Mouse (Mus musculus) megakaryocyte, embryonic 14.5 days (primary cell): Measurements from ENCODE around the gene Tbc1d14. TPM values are rescaled to one million over a fixed set of nuclear protein-coding genes. Genes with fewer than 3 reads are reported as not detected.
A peak's percentile ranks its signal among the peaks of the same experiment; 100 is the strongest.

ENCODE experiments used
- H3K27me3 ChIP-seq: replicated peaks from 2 replicates; pipeline ENCODE3; 2012; ENCODE audit warnings: inconsistent platforms
- H3K36me3 ChIP-seq: replicated peaks from 2 replicates; pipeline ENCODE3; 2012; ENCODE audit warnings: low read length, inconsistent platforms, mixed read lengths
- H3K4me1 ChIP-seq: 2 replicates; pipeline ENCODE4 v1.6.1; 2012; ENCODE audit warnings: inconsistent platforms
- H3K4me3 ChIP-seq: replicated peaks from 2 replicates; pipeline ENCODE3; 2012; ENCODE audit warnings: moderate library complexity, mild to moderate bottlenecking, inconsistent platforms
- H3K9me3 ChIP-seq: 2 replicates; pipeline ENCODE4 v1.6.1; 2012; ENCODE audit warnings: inconsistent platforms
- FLI1 ChIP-seq: IDR thresholded peaks from 2 replicates; pipeline ENCODE4 v1.6.1; 2012; ENCODE audit warnings: low read length, inconsistent platforms, mixed read lengths
- GATA1 ChIP-seq: IDR thresholded peaks from 3 replicates; pipeline ENCODE4 v1.6.1; 2012; ENCODE audit warnings: mixed read lengths, low read length, inconsistent platforms, borderline replicate concordance
- polyA plus RNA-seq: library from polyadenylated mRNA; stranded (reverse); fragments of >175 nt; gene quantifications from 2 replicates; pipeline ENCODE4 v1.2.3, GENCODE M21; 2012; ENCODE audit warnings: low replicate concordance; ENCODE audit not compliant: insufficient read depth

Tbc1d14 gene
- polyA plus RNA-seq, 1 experiment, result 7.1 TPM

DNA sequence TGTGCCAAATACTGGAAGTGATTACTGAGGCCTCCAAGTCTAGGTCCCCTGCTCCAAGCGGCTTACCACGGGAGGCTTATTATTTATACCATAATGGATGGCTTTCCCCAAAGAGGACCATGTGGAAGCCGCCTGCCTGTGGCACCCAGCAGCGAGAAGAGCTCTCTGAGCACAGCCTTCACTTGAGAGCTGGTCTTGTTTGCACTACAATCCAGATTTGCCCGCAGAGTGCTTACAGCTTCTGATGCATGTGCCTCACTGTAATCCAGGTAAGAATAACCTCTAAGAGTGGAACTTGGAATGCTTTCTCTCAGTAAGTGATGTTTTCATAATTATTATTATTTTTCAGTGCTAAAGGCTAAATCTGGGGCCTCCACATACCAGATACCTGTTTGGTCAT is 34.0 kb downstream of the Tbc1d14 start:
- Histone ChIP-seq H3K27me3 (no peaks in the 10 kb centered on the region), H3K9me3 (no peaks in the 10 kb centered on the region), H3K36me3 (peaks cover 44% of the 10 kb centered on the region), H3K4me1 (peaks cover 76% of the 10 kb centered on the region), H3K4me3 (no peak overlapping the region)
- TF ChIP-seq FLI1, result no peak
- TF ChIP-seq GATA1, result no peak

DNA sequence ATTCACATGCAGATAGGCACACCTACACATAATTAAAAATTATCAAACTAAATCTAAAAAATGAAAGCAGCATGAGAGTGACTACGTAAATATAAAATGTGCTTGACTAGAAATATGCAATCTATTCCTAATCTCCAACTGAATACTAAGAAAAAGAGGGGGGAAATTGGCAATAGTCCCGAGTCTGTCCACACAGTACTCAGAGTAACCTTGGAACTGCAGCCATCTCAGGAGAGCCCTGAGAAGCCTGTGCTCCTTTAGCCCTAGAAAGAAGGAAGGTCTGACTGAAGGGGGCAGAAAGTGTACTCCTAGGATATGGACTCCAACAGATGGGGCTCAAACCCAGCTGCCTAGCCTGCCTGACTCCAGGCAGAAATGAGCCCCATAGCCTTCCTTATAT is 34.5 kb downstream of the Tbc1d14 start:
- Histone ChIP-seq H3K27me3 (no peaks in the 10 kb centered on the region), H3K4me3 (no peak overlapping the region), H3K4me1 (peaks cover 76% of the 10 kb centered on the region), H3K36me3 (peaks cover 38% of the 10 kb centered on the region), H3K9me3 (no peaks in the 10 kb centered on the region)
- TF ChIP-seq GATA1 (no peak), FLI1 (no peak)

DNA sequence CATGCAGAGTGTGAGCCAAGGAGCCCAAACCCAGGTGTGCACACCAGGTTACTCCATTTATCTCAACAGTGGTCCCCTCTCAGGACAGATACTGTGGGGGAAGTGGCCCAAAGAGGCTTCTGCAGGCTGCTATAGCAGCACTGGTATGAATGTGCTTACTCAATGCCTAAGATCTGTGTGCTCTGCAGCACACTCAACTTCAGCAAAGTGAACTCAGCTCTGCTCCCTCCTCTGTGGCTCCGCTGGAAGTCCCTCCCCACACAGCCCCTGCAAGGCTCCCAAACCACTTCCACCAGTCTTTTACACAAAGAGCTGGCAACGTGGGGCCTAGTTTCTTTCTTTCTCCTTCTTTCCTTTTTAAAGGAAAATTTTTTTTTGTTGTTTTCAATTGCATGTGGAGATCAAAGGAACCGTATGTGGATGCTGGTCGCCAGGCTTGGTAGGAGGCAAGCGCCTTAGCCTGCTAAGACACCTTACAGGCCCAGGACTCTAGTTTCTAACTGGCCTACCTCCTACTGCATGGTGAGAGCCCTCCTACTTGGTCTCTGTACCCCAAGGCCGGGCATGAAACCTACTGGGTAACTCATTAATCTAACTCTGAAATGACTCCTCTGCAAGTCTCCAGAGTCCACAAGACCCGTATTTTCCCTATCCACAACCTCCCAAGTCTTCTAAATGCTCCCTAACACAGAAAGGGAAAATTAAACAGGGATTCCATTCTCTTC is 35.3 kb downstream of the Tbc1d14 start:
- Histone ChIP-seq H3K9me3 (no peaks in the 10 kb centered on the region), H3K4me1 (peaks cover 76% of the 10 kb centered on the region), H3K27me3 (no peaks in the 10 kb centered on the region), H3K4me3 (peak overlapping the region; percentile 80), H3K36me3 (peaks cover 38% of the 10 kb centered on the region)
- no peak for TF ChIP-seq FLI1

DNA sequence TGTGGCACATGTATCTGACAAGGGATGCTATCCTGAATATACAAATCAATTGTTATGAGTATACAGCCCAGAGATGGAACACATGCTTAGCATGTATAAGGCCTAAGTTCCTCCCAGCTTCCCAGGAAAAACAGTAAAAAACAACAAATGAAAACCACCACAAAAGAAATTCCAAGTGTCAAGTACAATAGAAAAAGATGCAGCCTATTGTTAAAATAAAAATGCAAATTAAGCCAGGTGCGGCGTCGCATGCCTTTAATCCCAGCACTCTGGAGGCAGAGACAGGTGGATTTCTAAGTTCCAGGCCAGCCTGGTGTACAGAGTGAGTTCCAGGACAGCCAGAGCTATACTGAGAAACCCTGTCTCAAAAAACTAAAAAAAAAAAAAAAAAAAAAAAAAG is 36.2 kb downstream of the Tbc1d14 start:
- no peaks in the 10 kb centered on the region for H3K27me3 ChIP-seq
- H3K4me1 ChIP-seq, result peaks cover 76% of the 10 kb centered on the region
- peaks cover 37% of the 10 kb centered on the region for H3K36me3 ChIP-seq
- H3K4me3 ChIP-seq, result no peak overlapping the region
- no peaks in the 10 kb centered on the region for H3K9me3 ChIP-seq
- TF ChIP-seq FLI1, result no peak
- no peak for TF ChIP-seq GATA1

DNA sequence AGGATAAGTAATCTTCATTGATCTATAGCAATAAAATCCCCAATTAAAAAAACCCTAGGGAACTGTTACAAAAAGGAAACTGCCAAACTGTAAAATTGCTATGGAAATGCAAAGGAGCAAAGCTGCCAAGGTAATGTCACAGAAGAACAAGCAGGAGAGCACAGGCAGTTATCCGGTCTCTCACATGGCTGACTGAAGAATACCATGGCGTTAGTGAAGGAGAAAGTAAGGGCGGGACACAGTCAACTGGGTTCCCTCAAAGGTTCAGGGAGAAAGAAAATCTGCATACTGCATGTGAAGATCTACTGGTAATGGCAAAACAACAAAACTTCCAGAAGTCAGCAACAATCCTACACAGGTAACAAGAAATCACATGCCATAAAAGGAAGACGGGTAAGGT is 36.8 kb downstream of the Tbc1d14 start:
- Histone ChIP-seq H3K9me3 (no peaks in the 10 kb centered on the region), H3K36me3 (peaks cover 34% of the 10 kb centered on the region), H3K4me1 (peaks cover 76% of the 10 kb centered on the region), H3K4me3 (no peak overlapping the region), H3K27me3 (no peaks in the 10 kb centered on the region)
- TF ChIP-seq FLI1 (no peak), GATA1 (no peak)

DNA sequence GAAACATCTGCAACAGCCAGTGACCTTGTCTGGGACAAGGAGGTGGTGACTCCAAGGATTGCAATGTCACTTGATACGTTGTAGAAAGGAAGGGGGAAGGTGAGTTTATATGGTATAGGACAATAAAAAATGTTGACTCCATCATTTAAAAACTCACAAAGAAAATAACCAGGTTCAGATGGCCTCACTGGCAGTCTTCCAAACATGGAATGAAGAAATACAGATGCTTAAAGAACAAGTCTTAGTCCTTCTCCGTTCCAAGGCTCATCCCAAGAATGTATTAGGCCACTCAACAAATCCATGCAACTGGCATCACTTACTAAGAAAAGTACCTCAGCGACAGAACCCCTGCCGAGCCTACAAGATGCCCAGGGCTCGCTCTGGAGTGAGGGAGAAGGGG is 38.6 kb downstream of the Tbc1d14 start:
- Histone ChIP-seq H3K36me3 (peaks cover 46% of the 10 kb centered on the region), H3K4me3 (peak overlapping the region; percentile 50), H3K9me3 (no peaks in the 10 kb centered on the region), H3K4me1 (peaks cover 92% of the 10 kb centered on the region), H3K27me3 (no peaks in the 10 kb centered on the region)
- TF ChIP-seq FLI1, result no peak
- no peak for TF ChIP-seq GATA1

DNA sequence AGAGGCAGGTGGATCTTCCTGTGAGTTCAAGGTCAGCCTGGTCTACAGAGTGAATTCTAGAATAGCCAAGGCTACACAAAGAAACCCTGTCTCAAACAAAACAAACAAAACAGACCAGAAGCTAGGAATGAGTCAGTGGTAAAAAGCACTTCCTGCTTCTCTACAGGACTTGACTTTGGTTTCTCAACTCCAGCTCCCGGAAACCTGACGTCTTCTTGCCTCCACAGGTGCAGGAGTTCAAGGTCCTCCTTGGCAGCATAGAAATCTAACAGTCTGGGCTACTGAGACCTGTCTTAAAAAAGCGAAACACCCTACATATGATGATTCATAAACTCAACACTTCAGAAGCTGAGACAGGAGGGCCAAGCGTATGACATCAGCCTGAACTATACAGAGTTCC is 39.2 kb downstream of the Tbc1d14 start:
- no peak for TF ChIP-seq GATA1
- no peak for TF ChIP-seq FLI1
- H3K4me1 ChIP-seq, result peaks cover 95% of the 10 kb centered on the region

DNA sequence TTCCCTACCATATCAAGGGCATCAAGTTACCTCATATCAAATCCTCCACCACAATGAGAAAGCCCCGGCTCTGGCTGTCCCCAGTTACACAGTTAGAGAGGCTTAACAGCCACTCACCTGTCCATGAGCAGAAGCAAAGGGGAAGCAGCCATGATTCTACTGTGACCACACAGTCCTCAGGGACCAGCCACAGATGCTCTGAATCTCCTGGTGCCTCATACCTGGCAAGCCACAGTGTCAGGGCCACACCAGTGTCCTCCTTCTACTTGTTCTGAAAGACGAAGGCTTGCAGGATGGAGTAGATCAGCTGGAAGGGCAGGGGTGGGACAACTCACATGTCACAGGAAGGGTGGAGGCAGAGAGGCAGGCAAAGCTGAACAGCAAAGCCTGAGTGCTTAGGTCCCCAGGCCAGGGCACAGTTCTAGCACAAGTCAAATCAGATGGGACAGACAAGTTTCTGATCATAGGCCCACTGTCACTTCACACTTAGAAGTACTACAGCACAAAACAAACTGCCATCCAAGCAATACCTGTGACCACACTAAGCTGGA is 39.9 kb downstream of the Tbc1d14 start:
- no peaks in the 10 kb centered on the region for H3K9me3 ChIP-seq
- TF ChIP-seq GATA1, result no peak
- no peak for TF ChIP-seq FLI1
- peaks cover 45% of the 10 kb centered on the region for H3K36me3 ChIP-seq
- H3K4me3 ChIP-seq, result peak overlapping the region; percentile 76
- H3K4me1 ChIP-seq, result peaks cover 95% of the 10 kb centered on the region
- H3K27me3 ChIP-seq, result no peaks in the 10 kb centered on the region

More for the DNA sequence above, 39.2 kb downstream of the Tbc1d14 start:
- H3K36me3 ChIP-seq, result peaks cover 45% of the 10 kb centered on the region
- H3K27me3 ChIP-seq, result no peaks in the 10 kb centered on the region
- H3K4me3 ChIP-seq, result no peak overlapping the region
- no peaks in the 10 kb centered on the region for H3K9me3 ChIP-seq

DNA sequence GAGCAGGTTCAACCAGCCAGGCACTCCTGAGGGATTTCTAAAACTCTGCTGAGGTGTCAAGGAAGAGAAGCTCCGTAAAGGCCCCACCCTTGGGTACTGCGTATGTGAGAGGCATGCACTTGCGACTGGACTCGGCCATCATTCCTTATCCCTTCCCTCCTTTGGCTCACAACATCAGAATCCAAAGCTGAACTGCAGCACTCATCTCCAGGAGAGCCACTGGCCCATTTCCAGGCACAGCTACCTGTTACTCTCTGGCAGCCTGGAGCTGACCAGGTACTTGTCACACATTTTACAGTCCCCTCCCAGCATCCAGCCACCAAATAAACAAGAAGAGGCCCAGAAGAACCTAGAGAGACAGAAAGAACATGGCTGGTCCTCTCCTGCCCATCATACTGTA is 40.7 kb downstream of the Tbc1d14 start:
- Histone ChIP-seq H3K9me3 (no peaks in the 10 kb centered on the region), H3K4me3 (peak overlapping the region; percentile 42), H3K27me3 (no peaks in the 10 kb centered on the region), H3K36me3 (peaks cover 51% of the 10 kb centered on the region), H3K4me1 (peaks cover 95% of the 10 kb centered on the region)
- TF ChIP-seq FLI1, result no peak
- no peak for TF ChIP-seq GATA1

DNA sequence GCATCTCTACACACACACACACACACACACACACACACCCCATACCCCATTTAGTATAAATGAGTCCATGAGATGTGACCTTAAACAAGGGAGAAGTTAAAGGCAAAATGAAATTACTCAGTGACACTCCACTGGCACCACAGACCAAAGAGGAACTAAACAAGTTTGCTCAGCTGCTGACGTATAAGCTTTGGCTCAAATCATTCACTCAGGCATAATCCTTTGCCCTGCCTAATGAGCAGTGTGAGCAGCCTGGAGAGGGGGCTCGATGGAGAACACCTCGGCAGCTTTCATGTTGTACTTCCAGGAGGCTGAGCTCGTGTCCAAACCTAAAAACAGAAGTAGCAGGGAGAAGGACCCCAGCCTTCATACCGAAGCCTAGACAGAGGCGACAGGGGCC is 43.8 kb downstream of the Tbc1d14 start:
- peaks cover 100% of the 10 kb centered on the region for H3K4me1 ChIP-seq

DNA sequence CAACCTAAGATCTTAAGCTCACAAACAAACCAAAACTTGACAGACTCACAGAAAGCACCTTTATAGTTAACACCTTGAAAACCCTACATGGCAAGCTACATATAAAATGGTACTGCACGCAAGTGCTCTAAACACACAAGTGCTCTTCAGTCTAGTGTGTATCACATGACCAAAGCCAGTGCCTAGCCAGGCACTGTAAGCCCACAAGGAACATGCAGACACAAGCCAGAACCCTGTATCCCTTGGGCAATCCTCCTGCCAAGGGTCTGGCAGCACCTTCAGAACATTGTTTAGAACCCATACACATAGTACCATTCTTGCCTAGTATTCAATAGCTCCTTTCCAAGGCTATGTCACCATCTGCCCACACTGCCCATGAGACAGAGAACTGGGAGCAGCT is 48.3 kb downstream of the Tbc1d14 start:
- peaks cover 92% of the 10 kb centered on the region for H3K4me1 ChIP-seq
- H3K27me3 ChIP-seq, result no peaks in the 10 kb centered on the region
- no peak for TF ChIP-seq FLI1
- no peak for TF ChIP-seq GATA1
- peaks cover 77% of the 10 kb centered on the region for H3K36me3 ChIP-seq
- no peaks in the 10 kb centered on the region for H3K9me3 ChIP-seq
- H3K4me3 ChIP-seq, result no peak overlapping the region

More for the DNA sequence above, 43.8 kb downstream of the Tbc1d14 start:
- H3K4me3 ChIP-seq, result peak overlapping the region; percentile 81
- no peak for TF ChIP-seq FLI1
- no peak for TF ChIP-seq GATA1
- H3K27me3 ChIP-seq, result no peaks in the 10 kb centered on the region
- H3K36me3 ChIP-seq, result peaks cover 64% of the 10 kb centered on the region
- H3K9me3 ChIP-seq, result no peaks in the 10 kb centered on the region
